Mouse (Mus musculus) cortical plate, adult 2 months (tissue): ENCODE data around the gene Dph5.

ENCODE experiments used
- CTCF ChIP-seq: fragments of 200-500 bp; IDR thresholded peaks from 2 replicates; pipeline ENCODE4 v1.5.1; 2011; ENCODE audit warnings: mild to moderate bottlenecking, control low read depth, low read length; ENCODE audit not compliant: insufficient read depth; ENCODE audit errors: extremely low read depth
- POLR2A ChIP-seq: fragments of 200-500 bp; IDR thresholded peaks from 2 replicates; pipeline ENCODE4 v1.6.1; 2011; ENCODE audit warnings: mild to moderate bottlenecking, low read length, control low read depth; ENCODE audit not compliant: insufficient read depth; ENCODE audit errors: extremely low read depth

GRCm38 (mm10) chr3:115850946-115851345 lies 36.7 kb upstream of the Dph5 start:
- TF ChIP-seq POLR2A (no peak), CTCF (no peak)
